Mouse (Mus musculus) ES-E14 (cell line): ENCODE data around the gene Gm3476. TPM values are rescaled to one million over a fixed set of nuclear protein-coding genes. Genes with fewer than 3 reads are reported as not detected.

ENCODE experiments used
- total RNA-seq: library from RNA; depleted of rRNA; stranded (reverse); fragments of 300-350 nt; gene quantifications from 2 replicates; pipeline ENCODE4 v1.2.3, GENCODE M21; 2012; rRNA removed

The Gm3476 gene
- total RNA-seq, 1 experiment: not detected

Other genes with a start within 250 kb of the Gm3476 start
- 0.13 TPM in 1 of 2 replicates, not detected in the other for gene Gm8237, start 245.4 kb downstream of the Gm3476 start, total RNA-seq
- gene Gm3248, start 164.1 kb downstream of the Gm3476 start, total RNA-seq: 0.37 and 0.40 TPM in 2 replicates
- 0.95 and 0.98 TPM in 2 replicates for gene Gm3453, start 146.7 kb downstream of the Gm3476 start, total RNA-seq
- gene Gm6337, start 67.5 kb downstream of the Gm3476 start, total RNA-seq: 0.32 TPM in 1 of 2 replicates, not detected in the other
- 1.3 and 1.7 TPM in 2 replicates for gene Gm8206, start 31.9 kb downstream of the Gm3476 start, total RNA-seq
- 0.09 TPM in 1 of 2 replicates, not detected in the other for gene Gm3468, start 17.1 kb downstream of the Gm3476 start, total RNA-seq
- not detected in 2 replicates for gene Gm21560, start 93.5 kb upstream of the Gm3476 start, total RNA-seq
- gene Gm3411, start 161.4 kb upstream of the Gm3476 start, total RNA-seq: 5.8 and 7.3 TPM in 2 replicates
- gene Gm21103, start 179.0 kb upstream of the Gm3476 start, total RNA-seq: 0.13 and 0.21 TPM in 2 replicates
- gene Gm3618, start 217.9 kb upstream of the Gm3476 start, total RNA-seq: not detected in 2 replicates